Mouse (Mus musculus): ENCODE measurements at regions not wholly inside any gene's neighbourhood (a gene's known extent, or its start where the extent isn't known, plus 50 kb on each side); places are given as distances from the start of the nearest gene placed in this dataset.
"Not testable (repeated sequence)": the region's sequence is repeated elsewhere in the genome, so short reads cannot be mapped to it uniquely, and the experiment has no call there.

DNA sequence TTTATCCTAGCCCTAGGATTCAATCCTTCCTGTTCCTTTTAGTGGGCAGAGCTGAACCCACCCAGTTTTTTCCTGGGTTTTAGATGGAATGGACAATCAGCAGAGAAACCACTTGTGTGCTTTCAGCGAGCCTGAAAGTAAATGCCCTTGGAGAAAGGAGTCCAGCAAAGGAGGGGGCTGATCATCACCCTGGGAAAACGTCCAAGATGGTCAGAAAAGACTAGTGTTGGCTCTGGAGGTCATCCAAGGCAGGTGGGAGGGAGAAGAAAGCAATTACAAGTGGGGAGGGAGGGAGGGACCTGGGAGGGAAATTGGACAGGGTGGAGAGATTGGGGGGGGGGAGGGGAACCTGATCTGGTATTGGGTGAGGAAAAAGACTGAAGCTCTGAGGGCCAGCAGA is 55.6 kb upstream of the Zfp366 start:
- DNase-seq (ENCODE audit: low spot score in 2 of 2) = no peak

DNA sequence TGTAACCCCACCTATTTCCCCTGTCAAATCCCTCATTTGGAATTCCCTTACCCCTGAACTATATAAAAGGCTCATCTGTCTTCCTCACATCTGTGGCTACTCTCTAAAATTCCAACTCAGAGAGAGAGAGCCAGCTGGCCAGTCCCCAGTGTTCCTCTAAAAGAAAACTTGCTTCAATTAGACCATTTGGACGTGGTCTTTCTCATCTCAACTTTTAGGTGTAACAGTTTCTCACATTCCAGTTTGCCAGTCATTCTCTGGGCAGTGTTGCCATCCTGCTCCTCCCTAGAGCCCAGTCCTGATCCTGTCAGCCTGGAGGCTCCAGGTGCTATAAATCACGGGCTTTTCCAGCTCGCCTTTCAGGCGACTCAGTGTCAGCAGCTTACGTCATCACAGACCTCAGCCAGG is 56.3 kb upstream of the Zfp366 start:
- no peak for DNase-seq (ENCODE audit: low spot score in 2 of 2)

DNA sequence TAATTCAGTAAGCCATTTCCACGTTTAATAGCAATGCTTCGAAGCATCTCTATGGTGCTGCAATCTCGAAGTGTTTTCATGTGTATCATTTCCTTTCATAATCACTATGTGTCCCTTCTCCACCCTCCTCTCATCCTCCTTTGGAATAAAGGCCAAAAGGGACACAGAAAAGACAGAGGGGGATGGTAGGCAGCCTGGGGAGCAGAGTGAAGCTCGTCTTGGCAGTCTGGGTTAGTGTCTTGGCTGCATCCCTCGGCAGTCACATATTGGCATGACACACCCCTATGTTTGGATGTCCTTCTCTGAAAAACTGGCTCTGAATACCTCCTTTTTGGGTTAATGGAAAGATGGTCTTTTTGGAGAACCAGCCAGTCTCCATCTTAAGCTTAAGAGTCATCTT is 56.9 kb upstream of the Zfp366 start:
- DNase-seq (ENCODE audit: low spot score in 2 of 2) = no peak

DNA sequence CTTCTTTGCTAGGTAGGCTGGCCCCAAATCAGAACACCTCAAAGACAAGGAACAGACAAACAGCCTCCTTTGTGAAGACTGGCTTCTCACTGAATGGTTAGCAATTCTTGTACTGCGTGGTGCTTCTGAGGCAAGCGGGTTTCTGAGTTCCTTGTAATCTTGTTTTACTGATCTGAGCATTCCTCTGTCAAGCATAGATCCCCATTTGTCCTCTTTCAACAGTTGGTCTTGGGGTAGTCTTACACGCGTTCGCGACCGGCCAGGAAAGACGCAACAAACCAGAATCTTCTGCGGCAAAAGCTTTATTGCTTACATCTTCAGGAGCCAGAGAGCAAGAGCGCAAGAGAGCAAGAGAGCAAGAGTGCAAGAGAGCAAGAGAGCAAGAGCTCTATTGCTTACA is 57.7 kb upstream of the Zfp366 start:
- not testable (repeated sequence) for DNase-seq (ENCODE audit: low spot score in 2 of 2)

DNA sequence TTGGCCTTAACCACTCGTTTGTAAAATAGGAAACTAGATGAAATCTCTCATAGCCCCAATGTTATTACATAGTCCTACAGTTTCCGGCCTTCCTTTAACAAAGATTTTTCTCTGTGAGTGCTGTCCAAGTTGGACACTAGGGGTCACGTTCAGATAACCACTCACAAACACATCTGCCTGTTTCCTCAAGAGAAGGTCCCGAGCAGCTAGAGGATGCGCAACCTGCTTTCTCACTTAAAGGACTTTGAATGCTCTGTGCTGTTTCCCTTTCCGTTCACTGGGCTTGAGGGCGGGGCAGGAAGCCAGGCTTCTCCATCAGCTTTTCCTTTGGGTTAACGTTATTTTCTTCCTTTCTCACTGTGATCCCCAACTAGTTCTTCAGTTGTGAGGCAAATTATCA is 58.1 kb upstream of the Zfp366 start:
- DNase-seq (ENCODE audit: low spot score in 2 of 2) = no peak

DNA sequence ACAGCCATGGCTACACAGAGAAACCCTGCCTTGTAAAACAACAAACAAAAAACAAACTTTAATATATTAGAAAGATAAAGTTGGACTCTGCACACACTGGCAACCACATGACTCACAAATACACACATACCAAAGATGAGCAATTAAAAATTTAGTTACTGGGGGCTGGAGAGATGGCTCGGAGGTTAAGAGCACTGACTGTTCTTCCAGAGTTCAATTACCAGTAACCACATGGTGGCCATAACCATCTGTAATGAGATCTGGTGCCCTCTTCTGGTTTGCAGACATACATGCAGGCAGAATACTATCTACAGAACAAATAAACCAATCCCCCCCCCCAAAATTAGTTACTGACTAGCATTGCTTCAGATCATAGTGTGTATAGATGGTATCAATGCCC is 58.7 kb upstream of the Zfp366 start:
- no peak for DNase-seq (ENCODE audit: low spot score in 2 of 2)

DNA sequence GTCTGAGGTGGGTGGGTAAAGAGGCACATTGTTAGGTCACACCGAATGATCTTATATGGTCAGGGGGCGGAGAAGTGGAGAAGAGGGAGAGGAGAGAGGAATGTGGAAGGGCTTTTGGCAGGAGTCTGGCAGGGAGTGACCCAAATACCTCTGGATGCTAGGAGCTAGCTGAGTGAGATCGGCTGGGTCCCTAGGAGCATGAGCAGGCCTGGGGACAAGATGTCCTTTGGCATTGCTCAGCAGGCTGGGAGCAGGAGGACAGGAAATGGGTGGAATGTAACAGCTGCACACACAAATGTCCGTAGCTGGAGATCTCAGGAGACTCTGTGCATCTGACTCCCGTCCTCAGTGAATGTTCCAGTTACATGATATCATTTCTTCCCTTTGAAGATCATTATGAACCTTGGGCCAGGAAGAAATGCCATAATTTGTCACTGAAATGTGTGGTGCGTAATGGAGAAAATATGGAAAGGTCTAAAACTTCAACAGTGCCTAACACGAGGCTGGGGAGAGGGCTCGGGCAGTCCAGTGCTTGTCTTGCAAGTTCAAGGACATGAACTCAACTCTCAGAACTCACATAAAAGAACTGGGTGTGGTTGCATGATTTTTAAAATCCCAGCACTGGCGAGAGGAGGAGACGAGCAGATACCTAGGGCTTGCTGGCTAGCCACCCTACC is 59.6 kb upstream of the Zfp366 start:
- no peak for DNase-seq (ENCODE audit: low spot score in 2 of 2)

DNA sequence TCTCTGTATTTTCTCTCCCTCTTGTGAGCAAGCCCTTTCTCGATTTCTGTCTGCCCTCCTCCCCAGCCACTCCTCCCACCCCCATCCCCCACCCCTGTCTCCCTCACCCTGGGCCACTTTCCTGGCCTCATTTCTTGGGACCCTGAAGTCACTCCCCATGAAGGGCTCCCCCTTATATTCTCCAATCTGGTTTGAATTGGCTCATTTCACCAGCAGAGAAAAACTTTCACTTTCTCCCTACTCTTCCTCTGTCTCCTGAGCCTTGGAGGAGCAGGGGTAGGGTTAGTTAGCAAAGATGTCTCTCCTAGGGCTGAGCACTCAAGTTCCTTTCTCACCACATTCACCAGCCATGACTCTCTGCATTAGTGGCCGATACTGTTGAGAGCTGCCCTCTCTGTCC is 60.5 kb upstream of the Zfp366 start:
- DNase-seq (ENCODE audit: low spot score in 2 of 2) = no peak

DNA sequence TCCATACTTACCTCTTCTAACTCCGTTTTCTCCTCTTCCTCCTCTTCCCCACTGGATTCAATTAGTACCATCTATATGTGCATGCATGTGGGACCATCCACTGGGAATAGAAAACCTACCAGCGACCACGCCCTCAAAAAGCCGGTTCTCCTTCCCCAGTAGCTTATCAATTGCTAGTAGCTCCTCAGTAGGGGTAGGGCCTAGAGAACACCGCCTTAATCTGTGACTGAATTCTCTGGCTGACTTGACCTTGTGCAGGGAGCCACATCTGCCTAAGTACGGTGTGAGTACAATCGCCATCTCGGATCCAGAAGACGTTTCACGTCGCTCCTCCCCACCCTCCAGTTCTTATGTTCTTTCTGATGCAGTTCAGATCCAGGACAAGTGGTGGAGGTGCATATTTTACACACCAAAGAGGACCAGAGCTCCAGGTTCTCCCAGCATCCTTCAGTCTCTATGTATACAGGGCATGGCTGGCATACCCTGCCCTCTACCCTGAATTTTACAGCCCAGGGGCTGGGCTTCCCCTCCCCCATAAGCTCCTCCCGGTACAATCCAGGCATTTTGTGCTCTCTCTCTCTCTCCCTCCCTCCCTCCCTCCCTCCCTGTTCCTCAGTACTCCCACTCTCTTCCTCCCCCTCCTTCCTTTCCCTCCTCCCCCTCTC is 61.0 kb upstream of the Zfp366 start:
- DNase-seq (ENCODE audit: low spot score in 2 of 2) = no peak

DNA sequence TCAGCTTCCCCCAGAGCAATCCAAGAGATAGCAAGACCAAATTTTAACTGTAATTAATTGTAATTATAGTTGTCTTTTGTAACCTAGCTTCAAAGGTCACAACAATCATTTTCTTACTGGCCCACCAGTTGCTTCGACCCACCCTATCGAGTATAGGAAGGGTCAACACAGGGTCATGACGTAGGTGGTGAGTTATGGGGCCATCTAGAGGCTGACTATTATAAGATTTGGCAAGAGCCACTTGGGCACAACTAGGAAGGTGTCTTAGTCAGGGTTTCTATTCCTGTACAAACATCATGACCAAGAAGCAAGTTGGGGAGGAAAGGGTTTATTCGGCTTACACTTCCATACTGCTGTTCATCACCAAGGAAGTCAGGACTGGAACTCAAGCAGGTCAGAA is 62.1 kb upstream of the Zfp366 start:
- not testable (repeated sequence) for DNase-seq (ENCODE audit: low spot score in 2 of 2)

DNA sequence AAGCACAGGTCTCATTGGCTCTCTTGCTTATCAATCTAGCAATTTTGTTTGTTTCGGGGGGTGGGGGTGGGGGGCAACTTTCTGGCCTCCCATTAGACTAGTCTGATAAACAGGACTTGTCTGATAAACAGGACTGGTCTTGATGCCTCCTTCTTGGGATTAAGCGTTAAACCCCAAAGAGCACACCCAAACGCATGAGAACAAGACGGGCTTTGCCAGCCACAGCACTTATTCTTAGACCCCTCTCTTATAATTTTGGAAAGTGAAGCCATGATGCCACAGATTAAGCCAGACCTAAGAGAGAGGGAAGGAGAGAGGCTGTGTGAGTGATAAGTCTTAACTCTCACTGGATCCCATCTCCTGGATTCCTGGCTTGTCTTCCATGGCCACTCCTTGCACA is 63.5 kb upstream of the Zfp366 start:
- no peak for DNase-seq (ENCODE audit: low spot score in 2 of 2)

DNA sequence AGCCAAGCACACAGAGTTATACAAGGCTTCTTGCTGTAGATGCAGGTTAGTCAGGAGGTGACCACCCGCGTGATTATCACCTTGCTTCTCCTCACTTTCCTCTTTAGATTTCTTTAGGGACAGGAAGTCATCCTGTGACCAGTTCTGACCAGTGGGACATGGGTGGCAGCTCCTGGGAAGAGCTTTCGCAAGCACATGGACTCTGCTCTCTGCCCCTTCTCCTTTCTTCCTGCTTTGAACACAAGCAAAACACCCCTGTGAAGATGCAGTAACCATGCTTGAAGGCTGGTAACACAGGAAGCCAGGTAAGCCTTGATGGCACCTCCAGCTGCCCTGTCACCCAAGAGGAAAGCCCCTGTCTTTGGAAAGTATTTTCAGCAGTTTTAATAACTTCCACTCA is 64.7 kb upstream of the Zfp366 start:
- DNase-seq (ENCODE audit: low spot score in 2 of 2) = no peak

DNA sequence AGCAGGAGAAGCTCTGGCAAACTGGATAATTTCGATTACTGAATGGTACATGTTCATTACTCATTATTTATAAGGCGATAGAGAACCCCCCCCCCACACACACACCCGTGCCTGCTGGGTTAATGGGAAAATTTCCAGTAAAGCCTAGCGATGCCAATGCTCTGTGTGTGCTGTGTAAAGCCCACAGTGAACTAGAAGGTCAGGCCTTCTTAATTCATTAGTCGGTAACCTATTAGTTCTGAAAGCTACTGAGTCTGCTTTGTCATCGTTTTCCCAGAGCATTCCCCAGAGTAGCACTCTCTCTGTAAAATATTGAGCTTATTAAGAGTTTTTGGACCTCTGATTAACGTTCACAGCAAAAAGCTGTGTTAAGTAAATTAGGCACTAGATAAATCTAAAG is 65.7 kb upstream of the Zfp366 start:
- no peak for DNase-seq (ENCODE audit: low spot score in 2 of 2)

DNA sequence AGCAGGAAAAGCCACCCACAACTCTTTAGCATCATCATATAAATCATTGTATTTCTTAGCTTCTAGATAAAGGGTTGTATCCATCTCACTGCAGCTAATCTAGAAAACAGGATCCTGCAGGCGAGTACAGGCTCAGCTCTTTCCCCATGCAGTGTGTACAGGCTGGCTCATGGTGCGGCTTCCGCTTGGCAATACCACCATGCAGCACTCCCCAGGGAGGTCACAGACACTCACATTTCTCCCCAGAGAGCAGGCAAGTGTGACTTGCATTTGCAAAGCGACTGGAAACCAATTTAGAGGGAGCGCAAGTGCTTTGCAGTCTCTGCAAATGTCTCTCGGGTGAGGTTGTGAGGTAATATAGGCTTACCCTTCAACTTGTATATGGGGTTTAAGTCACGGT is 69.1 kb upstream of the Zfp366 start:
- no peak for DNase-seq (ENCODE audit: low spot score in 2 of 2)

DNA sequence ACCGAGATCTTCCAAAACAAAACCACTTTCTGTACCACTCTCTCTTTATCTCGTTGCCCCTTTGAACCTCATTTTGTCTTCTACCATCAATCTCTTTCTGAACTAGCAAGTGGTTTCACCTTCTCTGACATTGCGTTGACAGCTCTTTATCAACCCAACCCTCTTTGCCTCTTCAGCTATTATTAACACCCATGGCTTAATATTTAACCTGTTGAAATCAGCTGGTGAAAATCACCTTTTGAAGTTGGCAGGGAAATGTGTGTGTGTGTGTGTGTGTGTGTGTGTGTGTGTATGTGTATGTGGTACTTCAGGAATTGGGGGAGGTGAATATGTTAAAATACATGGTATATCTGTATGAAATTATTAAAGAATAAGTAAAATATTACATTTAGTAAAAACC is 70.1 kb upstream of the Zfp366 start:
- no peak for DNase-seq (ENCODE audit: low spot score in 2 of 2)

DNA sequence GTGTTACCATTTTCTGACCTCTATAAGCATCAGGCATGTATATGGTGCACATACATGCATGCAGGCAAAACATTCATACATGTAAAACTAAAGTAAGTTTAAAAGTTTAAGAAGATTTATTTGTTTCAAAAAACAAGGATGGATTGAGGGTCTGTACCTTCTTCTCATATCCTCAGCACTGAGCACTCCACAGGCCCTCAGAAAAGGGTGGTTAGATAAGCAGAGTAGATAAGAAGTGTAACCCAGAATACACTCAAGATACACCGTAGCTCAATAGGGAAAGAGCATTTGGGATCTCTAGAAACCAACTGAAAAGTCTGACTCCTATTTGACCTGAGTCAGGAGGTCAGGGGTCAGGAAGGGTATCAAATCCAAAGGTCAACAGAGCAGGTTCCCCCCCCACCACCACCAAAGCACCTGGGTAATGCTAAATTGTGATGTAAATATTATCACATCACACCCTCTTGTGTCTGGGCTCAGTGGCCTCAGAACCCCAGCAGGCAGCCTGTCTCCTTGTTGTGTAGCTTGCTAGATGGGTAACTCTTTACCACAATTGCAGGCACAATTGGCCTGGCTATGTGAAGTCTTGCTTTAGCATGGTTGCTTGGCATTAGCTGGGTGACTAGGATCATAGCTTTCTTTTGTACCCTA is 72.8 kb upstream of the Zfp366 start:
- DNase-seq (ENCODE audit: low spot score in 2 of 2) = no peak

DNA sequence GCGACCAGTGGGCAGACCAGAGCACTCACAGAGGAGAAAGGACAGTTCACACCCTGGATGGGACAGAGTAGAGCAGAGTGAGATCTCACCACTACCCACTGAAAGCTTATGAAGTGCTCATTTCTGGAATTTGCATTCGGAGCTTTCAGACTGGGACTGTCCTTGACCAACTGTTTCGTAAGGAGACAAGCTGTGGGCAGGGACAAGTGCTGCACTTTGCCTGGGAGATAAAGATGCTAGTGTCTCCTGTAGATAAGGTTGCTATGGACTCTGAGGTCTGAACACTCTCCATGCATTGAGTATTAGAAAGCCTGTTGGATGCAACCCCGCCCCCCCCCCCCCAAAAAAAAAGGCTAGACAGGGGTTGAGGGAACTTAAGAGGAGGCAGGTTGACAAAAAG is 76.6 kb upstream of the Zfp366 start:
- no peak for DNase-seq (ENCODE audit: low spot score in 2 of 2)

DNA sequence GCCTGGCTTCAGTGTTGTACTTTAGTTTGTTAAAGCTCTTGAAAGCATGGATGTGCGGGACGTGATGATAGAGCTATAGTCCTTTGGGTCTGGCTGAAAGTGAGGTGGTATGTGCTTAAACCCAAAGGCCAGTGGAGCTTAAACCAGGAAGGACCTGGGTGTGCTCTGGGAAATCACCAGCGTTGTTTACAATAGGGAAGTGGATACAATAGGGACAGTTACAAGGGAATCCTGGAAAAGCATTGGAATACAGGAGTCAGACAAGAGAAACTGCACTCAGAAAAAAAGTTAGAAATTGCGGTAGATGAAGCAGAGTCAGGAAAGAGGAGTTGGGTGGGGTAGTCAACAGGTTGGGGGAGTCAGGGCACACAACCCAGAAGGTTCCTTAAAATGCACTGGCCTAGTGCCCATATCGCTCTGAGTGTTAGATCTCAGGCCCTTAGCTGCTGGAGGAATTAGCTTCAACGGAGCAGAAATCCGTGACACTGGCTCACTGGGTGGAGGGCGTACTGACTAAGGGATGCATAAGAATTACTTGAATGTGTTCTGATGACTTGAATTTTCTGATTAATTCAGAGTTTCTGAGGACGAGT is 82.4 kb upstream of the Zfp366 start:
- no peak for DNase-seq (ENCODE audit: low spot score in 2 of 2)

DNA sequence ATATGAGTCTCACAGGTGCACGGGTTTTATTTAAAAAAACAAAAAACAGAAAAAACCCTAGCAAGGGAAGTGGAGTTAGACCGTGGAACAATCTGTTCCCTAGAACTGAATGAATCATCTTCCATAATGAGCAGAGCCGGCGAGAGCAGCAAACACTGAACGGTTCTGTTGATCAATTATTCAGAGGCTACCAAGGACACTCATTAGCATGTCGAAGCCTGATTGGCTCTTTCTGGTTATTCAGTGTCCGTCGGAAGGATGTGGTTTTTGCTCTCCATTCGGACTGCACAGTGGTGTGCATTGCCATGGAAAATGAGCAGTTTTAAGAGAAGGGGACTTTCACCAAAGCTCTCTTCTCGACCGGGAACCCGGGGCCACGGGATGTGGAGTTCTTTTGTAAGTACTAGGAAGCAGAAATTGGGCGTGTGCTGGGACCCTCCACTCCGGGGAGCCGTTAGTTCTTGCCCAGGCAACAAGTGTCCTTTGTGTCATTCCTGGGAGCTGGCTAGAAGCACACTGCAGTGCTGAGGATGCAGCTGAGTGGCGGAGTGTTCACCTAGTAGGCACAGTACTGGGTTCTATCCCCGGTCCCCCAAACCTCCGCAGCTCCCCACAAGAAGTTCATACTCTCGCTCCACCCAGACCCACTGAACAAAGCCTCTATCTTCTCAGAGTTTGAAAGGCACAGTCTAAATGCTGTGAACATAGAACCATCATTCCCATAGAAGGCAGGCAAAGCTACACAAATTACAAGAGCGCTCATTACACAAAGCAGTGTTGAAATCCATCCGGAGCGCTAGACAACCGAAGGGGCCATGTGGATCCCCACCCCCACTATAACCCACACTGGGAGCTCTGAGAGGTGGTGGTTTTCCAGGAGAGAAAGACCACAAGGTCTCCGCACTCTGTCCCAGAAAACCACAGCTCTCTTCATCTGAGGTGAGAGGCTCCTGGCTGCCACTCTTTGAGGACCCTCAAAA is 83.9 kb upstream of the Zfp366 start:
- peak in 1 of 2 experiments; percentile 52 for DNase-seq (ENCODE audit: low spot score in 2 of 2)

DNA sequence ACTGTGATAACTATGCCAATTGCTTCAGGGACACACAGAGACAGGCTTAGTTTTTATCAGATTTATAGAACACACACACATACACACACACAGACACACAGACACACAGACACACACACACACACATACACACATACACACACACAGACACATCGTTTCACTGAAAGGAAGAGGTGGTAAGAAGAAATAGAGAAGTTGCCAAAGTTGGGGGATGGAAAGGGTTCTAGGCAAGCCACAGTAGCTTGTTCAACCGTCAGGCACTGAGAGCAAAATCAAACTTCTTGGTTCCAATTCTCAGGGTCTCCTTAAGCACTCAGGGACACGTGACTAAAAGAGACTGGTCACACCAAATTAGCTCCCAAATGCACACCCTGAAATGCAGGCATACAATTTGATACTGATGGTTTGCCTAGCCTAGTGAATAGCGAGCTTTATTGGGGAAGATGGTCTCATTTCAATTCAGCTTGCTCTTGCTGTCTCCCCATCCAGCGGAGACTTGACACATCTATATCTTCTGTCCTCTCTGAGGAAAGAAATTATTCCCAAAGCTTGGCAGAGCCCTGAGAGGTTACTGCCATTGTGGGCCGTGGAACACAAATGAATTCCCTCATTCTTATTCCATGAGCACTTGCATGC is 84.7 kb upstream of the Zfp366 start:
- DNase-seq (ENCODE audit: low spot score in 2 of 2) = no peak

DNA sequence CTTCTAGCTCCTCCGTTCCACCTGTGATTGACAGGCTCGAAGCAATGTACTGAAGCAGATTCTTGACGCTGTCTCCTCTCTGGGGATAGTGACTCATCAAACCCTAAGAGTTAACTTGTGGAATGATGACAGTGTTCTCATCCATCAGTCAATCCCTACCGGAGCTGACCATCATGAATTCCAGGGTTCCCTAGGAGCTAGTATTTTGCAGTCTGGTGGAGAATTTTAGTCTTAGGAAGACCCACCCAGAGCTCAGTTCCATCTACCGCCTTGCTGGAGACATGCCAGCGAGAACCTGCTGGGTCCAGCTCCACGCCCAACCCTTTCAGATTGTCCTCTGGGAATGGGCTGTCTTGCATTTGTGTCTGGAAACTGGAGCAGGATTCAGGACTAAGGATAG is 85.4 kb upstream of the Zfp366 start:
- DNase-seq (ENCODE audit: low spot score in 2 of 2) = no peak
